Mouse (Mus musculus) stomach, embryonic 14.5 days (tissue): ENCODE data around the gene Ppp1r8. TPM values are rescaled to one million over a fixed set of nuclear protein-coding genes. Genes with fewer than 3 reads are reported as not detected.

ENCODE experiments used
- ATAC-seq: fragments of 200-750 bp; cut with Nextera tagmentation; 2 replicates; pipeline ENCODE4 v1.8.0; 2017; ENCODE audit warnings: low read depth, moderate TSS enrichment; ENCODE audit not compliant: insufficient number of reproducible peaks, insufficient read depth, low FRiP score
- H3K27ac ChIP-seq: fragments of 300-500 bp; sonication (generic); 2 replicates; pipeline ENCODE4 v1.5.1; 2014; ENCODE audit warnings: mild to moderate bottlenecking, low read length, moderate library complexity, mixed read lengths
- H3K27me3 ChIP-seq: fragments of 300-500 bp; sonication (generic); 2 replicates; pipeline ENCODE4 v1.6.1; 2014; ENCODE audit warnings: low read length, control low read depth, mixed read lengths; ENCODE audit not compliant: control insufficient read depth, insufficient read depth
- H3K36me3 ChIP-seq: fragments of 300-500 bp; sonication (generic); 2 replicates; pipeline ENCODE4 v1.6.1; 2014; ENCODE audit warnings: mild to moderate bottlenecking, control low read depth, low read length, moderate library complexity, mixed read lengths; ENCODE audit not compliant: control insufficient read depth, insufficient read depth
- H3K4me1 ChIP-seq: fragments of 300-500 bp; sonication (generic); 2 replicates; pipeline ENCODE4 v1.6.1; 2014; ENCODE audit warnings: low read length, control low read depth, mixed read lengths; ENCODE audit not compliant: control insufficient read depth, insufficient read depth
- H3K4me2 ChIP-seq: fragments of 300-500 bp; sonication (generic); replicated peaks from 2 replicates; pipeline ENCODE4 v1.6.1; 2014; ENCODE audit warnings: low read depth, low read length, control low read depth
- H3K4me3 ChIP-seq: fragments of 300-500 bp; sonication (generic); 2 replicates; pipeline ENCODE4 v1.5.1; 2014; ENCODE audit warnings: low read depth, low read length, control low read depth
- H3K9ac ChIP-seq: fragments of 300-500 bp; sonication (generic); replicated peaks from 2 replicates; pipeline ENCODE4 v1.6.1; 2014; ENCODE audit warnings: low read depth, mild to moderate bottlenecking, control low read depth, low read length, moderate library complexity, mixed read lengths
- H3K9me3 ChIP-seq: fragments of 300-500 bp; sonication (generic); 2 replicates; pipeline ENCODE4 v1.6.1; 2016; ENCODE audit warnings: low read depth, low read length, control low read depth; ENCODE audit not compliant: control insufficient read depth
- WGBS: fragments of 180-500 bp; shearing (Covaris S2); extraction: QIAGEN DNeasy Blood & Tissue Kit; methylation state at CpG from one replicate; pipeline ENCODE4 v1.1.7; 2014; 5-methylcytosine and 5-hydroxymethylcytosine counted together
- polyA plus RNA-seq: library from polyadenylated mRNA; unstranded; fragments of >200 nt; fragmentation: Nextera tagmentation; extraction: Ambion mirVana; gene quantifications from 2 replicates; pipeline ENCODE4 v1.2.1, GENCODE M21; 2014

Gene Ppp1r8
- 55.9 and 57.9 TPM in 2 replicates for polyA plus RNA-seq

DNA sequence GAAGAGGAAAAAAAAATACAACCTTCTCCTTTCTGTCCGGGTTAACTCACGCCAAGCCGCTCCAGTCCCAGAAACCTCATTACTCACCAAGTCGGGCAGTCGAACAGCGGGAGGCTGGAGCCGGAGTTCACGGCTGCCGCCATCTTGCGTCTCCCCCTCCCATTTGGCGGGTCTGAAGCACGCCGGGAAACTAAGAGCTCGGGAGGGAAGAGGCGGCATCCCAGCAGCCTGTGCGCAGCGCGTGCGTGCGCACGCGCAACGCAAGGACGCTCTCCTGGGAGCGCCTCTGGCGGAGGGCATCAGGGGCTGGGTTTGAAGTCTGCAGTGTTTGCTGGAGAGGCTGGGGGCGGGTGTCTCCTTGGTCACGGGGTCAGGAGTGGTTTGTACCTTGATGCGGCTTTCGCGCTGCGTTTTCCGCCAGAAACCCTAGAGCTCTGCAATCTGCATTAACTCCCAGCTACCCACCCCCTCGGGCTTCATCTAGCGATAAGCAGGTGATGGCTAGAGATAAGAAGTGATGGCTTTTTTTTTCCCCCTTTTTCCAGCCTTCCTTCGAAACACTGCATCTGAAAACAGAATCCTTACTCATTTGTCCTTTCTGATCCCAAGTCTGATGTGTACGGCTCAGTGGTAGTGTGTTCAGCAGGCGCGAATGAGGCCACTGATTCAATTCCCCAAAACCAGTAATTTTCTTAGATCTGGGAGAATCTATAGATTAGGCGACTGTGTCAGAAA lies at the start of gene Ppp1r8:
TSS of gene Ppp1r8 (minus strand) at position 200 of the 735 bp plus-strand sequence.
- Histone ChIP-seq H3K27me3 (no peaks in the 10 kb centered on the region), H3K36me3 (peaks cover 22% of the 10 kb centered on the region), H3K4me3 (peak within 1 kb of the TSS; percentile 93), H3K9ac (peak within 1 kb of the TSS; percentile 89), H3K4me2 (peak within 1 kb of the TSS; percentile 71), H3K9me3 (no peaks in the 10 kb centered on the region), H3K27ac (peak within 1 kb of the TSS; percentile 75), H3K4me1 (peaks cover 6% of the 10 kb centered on the region; the same call in 1 of the 2 replicates)
- peak; percentile 99 for ATAC-seq
- under 1% methylated on average over 40 of the region's 40 CpGs for WGBS

- peak overlapping the region; percentile 82 for H3K4me2 ChIP-seq
- peaks cover 7% of the 10 kb centered on the region; the same call in 1 of the 2 replicates for H3K36me3 ChIP-seq
- H3K9ac ChIP-seq = peak overlapping the region; percentile 93
- H3K27ac ChIP-seq = peak overlapping the region; percentile 61; the same call in 1 of the 2 replicates
- 9% methylated on average over 9 of the region's 9 CpGs for WGBS
- peak overlapping the region; percentile 86 for H3K4me3 ChIP-seq
- no peak for ATAC-seq
- peaks cover 9% of the 10 kb centered on the region; the same call in 1 of the 2 replicates for H3K4me1 ChIP-seq
- H3K27me3 ChIP-seq = no peaks in the 10 kb centered on the region
- no peaks in the 10 kb centered on the region for H3K9me3 ChIP-seq
Observed at GRCm38 (mm10) chr4:132884844-132885374, 41.9 kb upstream of the Ppp1r8 start.

DNA sequence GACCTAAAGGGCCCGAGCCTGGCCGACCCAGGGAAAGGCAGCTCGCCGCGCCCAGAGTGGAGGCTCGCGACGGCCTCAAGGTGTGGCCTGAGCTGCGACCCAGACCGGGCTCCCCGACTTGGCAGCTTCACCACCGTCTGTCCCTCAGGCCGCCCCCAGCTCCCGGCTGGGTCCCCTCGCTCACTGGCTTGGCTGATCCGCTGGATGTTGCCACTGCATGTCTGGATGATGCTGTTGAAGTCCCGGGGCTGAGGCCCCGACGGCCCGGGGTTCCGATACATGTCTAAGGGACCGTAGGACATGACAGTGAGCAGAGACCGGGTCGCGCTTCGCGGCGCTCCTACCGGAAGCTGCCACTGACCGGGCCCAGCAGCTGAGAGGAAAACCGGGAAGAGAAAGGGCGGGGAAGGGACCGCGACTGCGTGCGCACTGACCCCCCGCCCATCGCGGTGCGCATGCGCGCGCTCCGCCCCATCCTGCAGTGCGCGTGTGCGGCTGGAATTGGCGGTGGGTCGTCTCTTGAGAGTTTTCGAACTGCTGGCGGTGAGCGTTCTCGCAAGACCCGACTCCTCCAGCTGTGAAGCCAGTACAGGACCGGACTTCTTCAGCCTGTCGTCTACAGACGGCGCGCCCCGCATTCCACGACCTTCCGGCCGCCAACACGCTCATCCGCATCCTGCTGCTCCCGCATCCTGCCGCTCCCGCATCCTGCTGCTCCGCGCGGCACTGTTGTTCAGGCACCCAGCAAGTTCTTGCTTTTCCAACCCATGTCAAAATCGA lies 41.3 kb upstream of the Ppp1r8 start, which contains the start of gene Stx12:
TSS of gene Stx12 (minus strand) at position 446 of the 780 bp plus-strand sequence.
- H3K27me3 ChIP-seq = no peaks in the 10 kb centered on the region
- peaks cover 7% of the 10 kb centered on the region; the same call in 1 of the 2 replicates for H3K36me3 ChIP-seq
- under 1% methylated on average over 72 of the region's 72 CpGs for WGBS

DNA sequence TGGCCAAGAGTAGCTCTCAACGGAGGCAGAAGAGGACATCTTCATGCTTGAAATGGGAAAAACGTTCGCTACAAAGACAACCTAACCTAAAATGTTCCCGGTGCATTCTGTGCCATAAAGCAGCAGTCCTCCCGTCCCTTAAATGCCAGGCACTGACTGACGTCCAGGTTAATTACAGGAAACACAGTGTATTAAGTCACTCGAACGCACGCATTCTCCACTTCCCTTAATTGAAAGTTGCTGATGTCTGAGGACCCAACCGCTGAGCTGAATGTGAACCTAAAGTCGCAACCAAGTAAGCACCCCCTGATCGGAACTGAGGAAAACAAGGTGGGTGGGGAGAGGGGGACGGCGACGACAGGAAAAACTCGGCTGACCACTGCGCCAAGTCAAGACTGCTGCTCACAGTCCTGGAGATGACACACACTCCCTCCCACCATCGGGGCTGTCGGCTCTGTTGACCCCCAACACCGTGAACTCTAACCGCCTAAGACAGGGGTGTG lies 40.6 kb upstream of the Ppp1r8 start:
- H3K36me3 ChIP-seq = peaks cover 7% of the 10 kb centered on the region; the same call in 1 of the 2 replicates
- no peaks in the 10 kb centered on the region for H3K9me3 ChIP-seq
- H3K4me3 ChIP-seq = peak overlapping the region; percentile 86
- WGBS = 2% methylated on average over 21 of the region's 21 CpGs
- peak overlapping the region; percentile 65 for H3K4me2 ChIP-seq
- H3K9ac ChIP-seq = peak overlapping the region; percentile 93
- ATAC-seq = no peak; the same call in 1 of the 2 replicates
- H3K4me1 ChIP-seq = peaks cover 9% of the 10 kb centered on the region; the same call in 1 of the 2 replicates
- H3K27ac ChIP-seq = peak overlapping the region; percentile 66; the same call in 1 of the 2 replicates
- no peaks in the 10 kb centered on the region for H3K27me3 ChIP-seq

More for the DNA sequence above, 41.3 kb upstream of the Ppp1r8 start, which contains the start of gene Stx12:
- peak within 1 kb of the TSS; percentile 86 for H3K4me3 ChIP-seq
- peak within 1 kb of the TSS; percentile 93 for H3K9ac ChIP-seq
- no peaks in the 10 kb centered on the region for H3K9me3 ChIP-seq
- peak within 1 kb of the TSS; percentile 66; the same call in 1 of the 2 replicates for H3K27ac ChIP-seq
- peaks cover 9% of the 10 kb centered on the region; the same call in 1 of the 2 replicates for H3K4me1 ChIP-seq
- ATAC-seq = peak; percentile 93
- H3K4me2 ChIP-seq = peak within 1 kb of the TSS; percentile 82

DNA sequence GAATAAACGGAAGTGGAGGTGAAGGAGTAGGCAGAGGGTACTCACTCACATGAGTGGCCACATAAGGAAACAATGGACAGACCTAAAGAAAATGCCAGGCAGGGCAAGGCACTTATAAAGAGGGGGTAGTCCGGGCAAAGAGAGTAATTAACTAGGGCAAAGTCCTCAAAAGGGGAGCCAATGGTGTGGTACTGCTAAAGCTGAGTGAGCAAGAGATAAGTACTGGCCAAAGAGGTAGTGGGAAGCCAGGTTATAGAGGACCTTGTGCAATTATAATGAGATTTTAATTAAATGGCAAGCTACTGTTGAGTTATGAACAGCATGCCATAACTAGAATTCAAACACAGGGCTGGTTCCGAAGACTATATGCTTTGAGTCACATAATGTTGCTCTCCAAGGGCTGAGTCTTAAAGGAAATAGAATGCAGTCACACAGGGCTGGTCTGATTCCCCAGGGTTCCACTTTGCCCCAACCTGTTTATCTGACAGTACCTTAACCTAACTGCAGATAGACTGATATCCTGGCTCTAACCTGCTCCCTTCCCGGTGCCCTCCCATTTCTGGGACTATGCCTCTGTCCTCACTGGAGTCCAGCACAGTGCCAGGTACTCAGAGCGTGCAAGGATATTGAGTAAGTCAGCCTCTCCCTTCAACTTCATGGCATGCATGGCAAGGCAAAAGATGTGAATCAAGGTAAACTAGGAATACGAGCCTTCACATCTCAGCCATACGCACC lies 31.6 kb upstream of the Ppp1r8 start:
- Histone ChIP-seq H3K4me3 (no peak overlapping the region), H3K9ac (no peak overlapping the region), H3K4me1 (no peaks in the 10 kb centered on the region), H3K4me2 (no peak overlapping the region), H3K27ac (no peak overlapping the region), H3K36me3 (peaks cover 14% of the 10 kb centered on the region), H3K27me3 (no peaks in the 10 kb centered on the region), H3K9me3 (no peaks in the 10 kb centered on the region)
- no peak for ATAC-seq
- 91% methylated on average over 7 of the region's 7 CpGs for WGBS

- Histone ChIP-seq H3K9ac (no peak overlapping the region), H3K4me2 (no peak overlapping the region), H3K4me3 (no peak overlapping the region), H3K27me3 (no peaks in the 10 kb centered on the region), H3K27ac (no peak overlapping the region), H3K9me3 (no peaks in the 10 kb centered on the region), H3K36me3 (peaks cover 19% of the 10 kb centered on the region), H3K4me1 (no peaks in the 10 kb centered on the region)
- 83% methylated on average over 11 of the region's 11 CpGs for WGBS
- no peak for ATAC-seq
Observed at GRCm38 (mm10) chr4:132873481-132874362, 30.8 kb upstream of the Ppp1r8 start.

DNA sequence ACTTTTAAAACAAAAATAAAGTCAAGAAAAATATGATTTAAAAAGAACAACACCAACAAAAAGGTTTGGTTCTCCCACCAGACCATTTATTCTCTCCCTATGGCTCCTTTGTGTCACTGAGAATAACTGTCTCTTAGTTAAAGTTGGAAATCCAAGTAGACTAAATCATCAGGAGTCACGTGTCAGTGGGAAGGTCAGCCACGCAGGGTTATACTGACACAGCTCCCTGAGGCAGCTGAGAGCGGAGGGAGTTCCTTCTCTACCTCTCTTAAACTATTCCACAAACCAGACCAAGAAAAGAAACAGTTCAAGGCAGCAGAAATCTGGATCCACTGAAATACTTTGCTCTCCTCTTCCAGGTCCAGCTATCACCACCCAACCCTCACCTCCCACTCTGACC lies 28.1 kb upstream of the Ppp1r8 start:
- Histone ChIP-seq H3K9me3 (no peaks in the 10 kb centered on the region), H3K9ac (no peak overlapping the region), H3K4me3 (no peak overlapping the region), H3K4me2 (no peak overlapping the region), H3K27ac (no peak overlapping the region), H3K4me1 (no peaks in the 10 kb centered on the region), H3K27me3 (no peaks in the 10 kb centered on the region), H3K36me3 (peaks cover 38% of the 10 kb centered on the region)
- no peak for ATAC-seq
- WGBS = 88% methylated on average over 3 of the region's 3 CpGs
